Mouse (Mus musculus) NIH3T3 (cell line): Measurements from ENCODE around the gene Sec63.

Experiments
- DNase-seq: peaks from one replicate; pipeline ENCODE4 v3.0.0-alpha.2; 2012; ENCODE audit warnings: low read depth

Gene Sec63

DNA sequence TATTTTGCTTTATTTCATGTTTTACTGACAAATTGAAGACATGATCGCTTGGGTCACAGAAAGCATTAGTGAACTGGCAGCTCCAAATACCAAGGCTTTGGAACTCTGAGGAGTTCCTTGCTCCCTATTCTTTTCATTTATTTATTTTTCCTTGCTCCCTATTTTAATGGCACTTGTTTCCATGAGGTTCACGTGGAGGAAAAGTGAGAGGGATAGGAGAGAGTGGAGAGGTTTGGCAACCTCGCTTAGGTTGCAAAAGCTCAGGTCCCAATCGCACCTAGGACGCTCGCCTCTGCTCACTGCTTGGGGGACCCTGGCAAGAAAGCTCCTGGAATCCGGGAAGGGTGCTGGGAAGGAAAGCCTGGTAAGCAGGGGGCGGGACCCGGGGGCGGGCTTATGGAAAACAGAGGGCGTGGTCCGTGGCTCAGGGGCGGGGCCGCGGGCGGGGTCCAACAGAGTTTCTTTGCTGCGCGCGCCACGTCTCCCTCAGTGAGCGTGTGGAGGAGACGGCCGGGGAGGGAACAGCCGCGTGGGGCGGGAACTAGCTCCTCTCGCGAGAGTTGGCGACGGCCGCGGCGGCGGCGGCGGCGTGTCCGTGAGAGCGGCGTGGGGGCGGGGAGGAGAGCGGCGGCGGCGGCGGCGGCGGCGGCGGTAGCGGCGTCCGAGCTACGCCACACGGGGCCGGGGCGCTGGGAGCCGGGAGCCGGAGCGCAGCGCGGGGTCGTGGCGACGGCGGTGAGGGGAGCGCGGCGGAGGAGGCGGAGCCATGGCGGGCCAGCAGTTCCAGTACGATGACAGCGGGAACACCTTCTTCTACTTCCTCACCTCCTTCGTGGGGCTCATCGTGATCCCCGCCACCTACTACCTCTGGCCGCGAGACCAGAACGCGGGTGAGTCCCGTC lies at the start of gene Sec63:
Sec63 (plus strand) TSS at position 498 of the 902 bp plus-strand sequence.
- peak; percentile 99 for DNase-seq

DNA sequence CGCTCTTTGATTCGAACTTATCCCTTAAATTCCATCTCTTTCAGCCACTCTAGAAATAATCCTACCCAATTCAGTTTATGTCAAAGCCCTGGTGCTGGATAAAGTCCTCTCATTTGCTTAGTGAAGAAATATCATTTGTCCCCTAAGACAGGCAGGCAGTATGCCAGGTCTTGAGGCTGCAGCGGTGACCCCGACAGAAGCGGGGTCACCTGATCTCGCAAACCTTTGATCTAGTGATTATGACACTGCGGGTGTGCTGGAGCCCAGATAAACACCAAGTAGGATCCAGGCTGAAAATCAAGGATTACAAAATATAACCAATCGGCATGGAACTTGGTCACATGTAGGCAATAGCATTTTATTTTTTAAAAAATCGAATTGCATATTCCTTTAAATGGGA lies 46.6 kb upstream of the Sec63 start:
- no peak for DNase-seq

DNA sequence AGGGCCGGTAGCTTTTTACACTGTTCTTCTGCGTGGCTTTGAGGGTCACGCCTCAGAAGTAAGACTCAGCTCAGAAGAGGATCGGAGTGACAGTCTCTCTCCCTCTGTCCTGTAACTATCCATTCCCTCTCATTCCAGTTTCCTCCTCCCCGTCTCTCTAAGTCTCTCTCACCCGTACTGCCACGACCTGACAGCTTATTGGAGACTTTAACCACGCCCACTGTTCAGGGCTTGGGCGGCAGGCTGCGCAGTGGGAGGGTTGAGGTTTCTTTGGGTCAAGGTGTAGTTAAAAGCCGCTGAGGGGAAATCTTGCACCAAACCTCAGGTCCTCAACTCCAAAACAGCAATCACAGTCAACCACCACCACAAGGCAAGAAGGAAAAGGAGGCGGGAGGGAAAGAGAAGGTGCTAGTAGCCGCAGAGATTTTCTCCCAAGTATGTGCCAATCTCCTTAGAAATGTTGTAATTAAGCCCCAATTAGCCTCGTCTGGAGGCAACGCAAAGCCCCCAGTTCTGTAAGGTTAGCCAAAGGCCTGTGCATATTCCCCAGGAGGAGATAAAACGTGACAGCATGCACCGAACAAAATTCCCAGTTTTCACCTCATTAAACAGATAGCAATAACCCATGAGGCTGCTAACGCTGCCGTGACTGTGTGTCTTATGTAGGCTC lies 45.8 kb upstream of the Sec63 start:
- DNase-seq, result no peak

DNA sequence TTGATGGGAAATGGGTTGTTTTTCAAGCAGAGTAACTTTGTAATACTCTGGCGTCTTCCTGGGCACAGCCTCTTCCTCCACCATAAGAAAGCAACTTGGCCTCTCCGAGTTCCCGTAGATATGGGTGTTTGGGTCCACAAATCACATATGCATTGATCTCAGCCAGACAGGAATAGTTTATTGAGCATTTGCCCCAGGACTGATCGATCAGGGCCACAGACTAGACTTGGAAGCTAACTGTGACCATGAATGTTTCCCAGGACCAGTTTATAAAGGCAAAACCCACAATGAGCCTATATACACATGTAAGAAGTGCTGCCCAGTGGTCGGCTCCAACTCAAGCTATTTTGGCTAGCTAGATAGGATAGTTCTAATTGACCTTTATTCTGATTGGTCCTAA lies 39.2 kb upstream of the Sec63 start:
- no peak for DNase-seq

DNA sequence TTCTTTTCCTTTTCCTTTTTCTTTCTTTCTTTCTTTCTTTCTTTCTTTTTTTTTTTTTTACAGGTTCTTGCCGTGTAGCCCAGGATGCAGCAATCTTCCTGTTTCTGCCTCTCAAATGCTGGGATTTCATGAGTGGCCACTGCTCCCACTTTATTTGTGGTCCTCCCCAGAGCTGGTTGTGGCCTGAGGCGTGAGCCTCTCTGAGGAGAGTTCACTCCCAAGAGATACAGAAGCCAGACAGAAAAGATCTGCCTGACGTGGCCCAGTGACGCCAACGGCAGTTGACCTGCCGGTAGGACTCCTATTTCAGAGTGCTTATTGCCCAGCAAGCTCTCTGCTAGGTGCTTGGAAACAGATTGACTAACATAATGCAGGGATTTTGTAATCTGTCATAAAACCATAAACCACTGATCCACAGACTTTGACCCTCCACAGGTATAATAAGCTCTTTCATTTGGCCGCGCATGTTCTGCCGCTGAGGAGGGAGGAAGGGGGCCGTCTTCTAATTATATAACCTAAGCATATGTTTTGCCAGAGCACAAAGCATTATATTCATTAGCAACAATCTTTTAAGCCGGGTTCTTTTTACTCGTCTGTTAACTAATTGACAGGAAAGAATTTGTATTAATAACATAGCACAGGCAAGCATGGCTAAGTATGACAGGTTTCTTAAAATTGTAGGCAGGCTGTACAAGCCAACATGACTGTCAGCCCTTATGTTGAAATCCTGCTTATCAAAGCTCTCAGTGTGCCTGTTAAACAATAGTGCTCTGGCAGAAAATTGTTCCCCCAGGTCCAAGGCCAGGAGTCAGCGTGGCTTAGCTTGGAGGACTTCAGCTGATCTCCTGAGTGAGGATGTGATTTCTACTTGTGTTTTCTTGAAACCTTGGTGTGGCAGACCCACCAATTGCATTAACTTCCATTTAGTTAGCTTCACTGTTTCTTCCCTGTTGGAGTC lies 37.7 kb upstream of the Sec63 start:
- no peak for DNase-seq

DNA sequence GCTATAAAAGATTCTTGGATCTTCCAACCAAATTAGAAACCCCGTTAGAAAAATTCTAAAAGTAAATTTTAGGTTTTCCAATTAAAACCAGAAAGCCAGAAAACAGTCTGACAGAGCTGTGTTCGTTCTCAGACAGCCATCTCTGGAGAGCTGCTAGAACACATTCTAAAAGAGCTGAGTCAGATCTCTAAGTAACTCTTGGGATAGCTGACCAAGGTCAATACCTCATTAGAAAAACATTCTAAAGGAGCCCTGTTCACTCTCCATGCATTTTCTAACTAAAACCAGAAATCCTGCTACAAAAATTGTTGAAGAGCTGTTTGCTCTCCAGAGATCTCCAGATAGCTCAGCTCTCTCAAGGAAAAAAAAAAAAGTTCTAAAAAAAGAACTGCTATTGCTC lies 31.7 kb upstream of the Sec63 start:
- DNase-seq, result peak; percentile 71

DNA sequence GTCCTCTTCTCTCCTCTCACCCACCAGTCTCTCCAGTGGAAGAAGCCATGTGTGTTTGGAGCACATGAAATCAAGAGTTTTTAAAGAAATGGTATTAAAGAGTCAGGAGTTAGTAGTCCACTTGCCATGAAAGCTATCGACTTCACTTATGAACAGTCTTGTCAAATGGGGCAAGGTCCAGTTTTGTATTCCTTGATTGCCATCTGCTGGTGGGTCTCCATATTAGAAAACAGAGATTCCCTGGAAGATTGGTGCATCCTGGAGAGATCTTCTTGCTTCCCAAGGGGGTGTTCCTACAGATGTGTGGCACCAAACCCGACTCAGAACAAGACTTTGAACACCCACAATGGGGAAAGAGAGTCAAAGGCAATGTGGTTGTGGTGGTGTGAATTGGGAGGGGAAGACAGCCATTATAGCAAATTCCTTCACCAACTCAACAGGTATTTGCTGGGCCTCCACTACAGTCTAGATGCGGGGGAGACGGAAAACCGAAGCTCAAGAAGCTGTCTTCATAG lies 26.7 kb upstream of the Sec63 start:
- peak; percentile 85 for DNase-seq

DNA sequence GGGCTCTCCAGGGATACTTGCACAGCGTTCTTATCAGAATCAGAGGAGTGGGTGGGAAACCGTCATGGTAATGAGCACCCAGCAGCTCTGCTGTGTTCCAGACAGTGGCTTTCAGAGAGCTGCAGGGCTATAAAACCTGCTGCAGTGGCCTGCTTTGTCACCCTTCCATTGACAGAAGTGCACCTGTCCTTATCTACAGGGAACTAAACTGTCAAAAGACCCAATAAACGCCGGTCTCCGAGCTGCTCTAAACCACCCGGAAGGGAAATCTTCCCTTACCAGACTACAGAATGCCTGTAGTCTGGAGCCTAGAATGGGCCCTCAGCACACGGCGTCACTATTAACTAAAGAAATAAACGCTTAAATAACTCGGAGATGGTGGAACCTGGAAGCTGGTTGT lies 9.5 kb upstream of the Sec63 start:
- no peak for DNase-seq

DNA sequence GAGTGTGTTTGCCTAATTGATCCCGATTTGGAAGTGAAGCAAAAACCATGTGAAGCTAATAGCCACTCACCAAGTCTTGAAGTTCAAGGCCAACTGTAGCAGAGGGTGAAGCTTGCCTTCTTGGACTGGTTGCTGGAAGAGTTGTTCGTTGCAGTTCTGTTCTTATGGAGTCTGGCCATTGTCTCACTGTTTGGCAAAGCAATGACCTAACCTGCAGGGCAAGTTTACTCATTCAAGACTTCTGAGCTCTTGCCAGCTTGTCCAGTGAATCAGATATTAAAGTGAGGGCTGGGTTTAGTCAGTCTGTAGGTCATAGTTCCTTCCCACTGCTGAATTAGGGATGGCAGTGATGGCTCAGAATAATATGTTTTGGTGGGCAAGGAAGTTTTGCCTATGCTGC lies 7.0 kb upstream of the Sec63 start:
- peak; percentile 80 for DNase-seq

DNA sequence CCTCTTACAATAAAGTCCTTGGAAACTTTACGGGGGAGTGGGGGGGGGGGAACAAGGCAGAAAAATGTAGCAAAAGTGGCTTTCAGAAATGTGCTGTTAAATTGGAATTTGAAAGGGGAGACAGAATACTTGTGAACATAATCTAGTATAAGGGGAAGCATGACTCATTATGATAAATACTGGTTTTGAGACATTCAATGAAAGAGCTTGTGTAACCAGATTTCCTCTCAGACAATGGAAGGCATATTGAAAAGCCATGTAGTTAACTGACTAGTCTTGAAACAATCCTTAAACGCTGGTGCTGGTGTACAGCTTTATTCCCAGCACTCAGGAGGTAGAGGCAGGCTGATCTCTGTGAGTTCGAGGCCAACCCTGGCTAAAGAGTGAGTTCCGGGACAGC lies 1.6 kb upstream of the Sec63 start:
- peak; percentile 63 for DNase-seq

DNA sequence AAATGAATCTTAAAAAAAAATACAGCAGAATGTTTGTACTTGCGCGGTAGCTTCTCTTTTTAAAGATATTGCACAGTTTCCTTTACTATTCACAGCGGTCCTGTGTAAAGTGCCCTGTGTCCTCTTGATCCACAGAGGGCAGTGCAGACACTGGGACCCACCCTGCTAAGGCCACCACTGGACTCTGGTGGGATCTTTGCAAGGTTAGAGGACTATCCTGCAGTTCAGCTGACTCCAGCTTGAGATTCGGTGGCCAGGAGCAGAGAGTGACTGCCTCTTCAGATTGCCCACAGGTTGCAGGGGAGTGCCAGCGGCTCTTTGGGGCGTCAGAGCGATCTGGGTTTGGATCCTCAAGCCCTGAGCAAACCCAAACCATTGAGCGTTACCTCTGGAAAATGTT lies 967 bp upstream of the Sec63 start:
- DNase-seq, result no peak

DNA sequence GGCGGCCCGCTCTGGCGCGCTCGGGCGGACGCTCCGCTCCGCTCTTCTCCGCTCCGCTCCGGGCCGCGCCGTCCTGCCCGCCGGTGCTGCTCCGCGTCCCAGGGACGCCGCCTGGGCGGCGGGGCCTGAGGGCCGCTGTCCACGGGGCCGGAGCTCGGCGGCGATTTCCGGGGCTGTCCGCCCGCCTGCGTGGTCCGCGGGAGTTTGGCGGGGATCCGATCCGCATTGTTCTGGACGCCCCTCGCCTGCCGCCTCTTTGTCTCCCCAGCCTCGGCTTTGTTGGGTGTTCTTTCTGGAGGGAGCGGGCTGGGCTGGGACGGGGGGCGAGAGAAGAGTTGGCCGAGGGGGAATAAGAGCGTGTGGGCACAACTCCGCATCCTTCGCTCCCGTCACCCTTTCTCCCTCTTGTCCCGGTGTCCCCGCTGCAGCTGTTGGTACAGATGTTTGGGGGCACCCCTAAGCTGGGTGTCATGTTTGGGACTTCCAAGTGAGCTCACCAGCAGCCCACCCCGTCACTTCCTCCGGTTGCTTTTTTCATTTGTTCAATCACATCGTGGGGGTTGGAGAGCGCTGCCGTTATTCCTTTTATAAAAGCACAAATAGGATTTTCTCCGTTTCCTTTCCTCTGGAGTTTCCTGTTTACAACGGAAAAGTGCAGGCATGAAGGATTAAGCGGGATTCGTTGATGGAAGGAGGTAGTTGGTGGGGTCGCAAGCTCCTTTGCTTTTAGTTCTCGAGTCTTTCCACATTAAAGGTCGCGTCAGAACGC lies 789 bp downstream of the Sec63 start:
- DNase-seq, result peak; percentile 65

DNA sequence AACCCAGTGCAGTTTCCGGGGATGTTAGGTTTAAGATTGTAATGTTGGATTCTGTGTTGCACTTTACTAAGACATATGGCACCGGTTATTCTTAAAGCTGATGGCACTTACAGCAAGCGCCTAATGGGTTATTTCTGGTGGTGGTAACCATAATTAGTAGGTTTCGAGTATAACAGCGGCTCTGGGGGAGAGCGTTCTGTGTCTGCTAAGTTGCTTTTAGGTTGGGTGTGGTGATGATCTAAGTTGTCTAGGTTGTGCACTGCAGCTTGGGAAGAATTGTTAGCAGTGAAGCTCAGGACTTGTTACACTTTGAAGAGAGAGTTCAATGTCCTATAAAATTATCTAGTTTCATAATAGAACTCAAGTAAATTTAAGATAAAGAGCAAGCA lies 1.4 kb downstream of the Sec63 start:
- DNase-seq, result no peak

DNA sequence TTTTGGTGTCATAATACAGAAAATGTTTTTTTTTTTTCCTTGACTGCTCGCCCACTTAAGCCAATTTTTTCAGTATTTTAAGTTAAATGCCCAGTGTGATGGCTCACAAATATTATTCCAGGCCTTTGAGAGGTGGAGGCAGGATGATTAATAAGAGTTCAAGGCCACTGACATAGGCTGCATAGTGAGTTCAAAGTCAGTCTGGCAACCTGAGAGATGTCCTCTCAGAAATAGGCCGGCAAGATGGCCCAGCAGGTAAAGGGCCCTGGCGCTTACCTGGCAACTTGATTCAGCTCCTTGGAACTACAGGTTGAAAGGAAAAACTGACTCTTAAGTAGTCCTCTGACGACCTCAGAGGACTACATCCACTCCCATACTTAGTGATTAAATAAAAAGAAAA lies 1.9 kb downstream of the Sec63 start:
- no peak for DNase-seq

DNA sequence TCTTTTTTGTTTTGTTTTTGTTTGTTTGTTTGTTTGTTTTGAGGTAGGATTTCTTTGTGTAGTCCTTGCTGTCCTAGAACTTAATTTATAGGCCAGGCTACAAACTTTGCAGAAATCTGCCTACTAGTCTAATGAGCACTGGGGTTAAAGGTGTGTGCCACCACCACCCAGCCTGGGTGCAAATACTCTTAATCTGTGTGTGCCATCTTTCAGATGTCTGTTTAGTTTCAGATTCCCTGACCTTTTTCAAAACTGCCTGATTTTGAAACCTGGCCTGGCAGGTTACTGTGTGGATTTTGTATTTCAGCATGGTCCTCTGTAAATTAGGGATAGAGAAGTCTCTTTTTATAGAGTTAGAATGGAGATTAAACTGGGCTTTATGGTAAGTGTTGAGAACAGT lies 4.0 kb downstream of the Sec63 start:
- no peak for DNase-seq

DNA sequence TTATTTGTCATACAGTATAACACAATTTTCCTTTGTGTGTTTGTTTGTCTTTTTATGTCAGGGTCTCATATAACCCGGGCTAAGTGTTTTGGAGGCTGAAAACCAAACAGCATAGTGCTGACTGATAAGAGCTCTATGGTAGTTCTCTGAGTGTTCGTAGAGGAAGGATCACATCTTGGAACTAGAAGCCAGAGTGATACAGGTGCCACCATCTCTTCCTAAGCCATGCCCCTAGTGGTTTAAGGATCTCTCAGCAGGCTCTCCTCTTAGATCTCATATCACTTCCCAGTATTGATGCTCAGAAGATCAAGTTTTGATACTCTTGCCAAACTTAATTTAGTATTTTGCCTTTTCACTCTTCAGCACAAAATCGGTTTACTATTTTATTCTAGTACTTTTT lies 14.2 kb downstream of the Sec63 start:
- DNase-seq, result no peak

DNA sequence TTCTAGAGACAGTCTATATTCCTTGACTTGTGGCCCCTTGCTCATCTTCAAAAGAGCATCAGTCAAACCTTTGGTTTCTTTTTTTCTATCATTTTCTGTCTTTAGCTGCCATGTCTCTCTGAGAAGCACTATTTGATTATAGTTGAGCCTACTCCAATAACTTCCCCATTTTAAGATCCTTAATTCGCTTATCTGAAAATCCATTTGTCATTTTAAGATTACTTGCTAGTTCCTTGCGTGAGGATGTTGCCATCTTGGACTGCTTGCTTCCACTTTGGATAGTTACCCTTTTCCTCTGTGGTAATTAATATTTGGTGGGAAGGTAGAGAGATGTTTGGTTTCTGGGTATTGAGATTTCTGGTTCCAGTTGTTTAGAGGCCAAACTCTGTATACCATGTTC lies 19.5 kb downstream of the Sec63 start:
- no peak for DNase-seq

DNA sequence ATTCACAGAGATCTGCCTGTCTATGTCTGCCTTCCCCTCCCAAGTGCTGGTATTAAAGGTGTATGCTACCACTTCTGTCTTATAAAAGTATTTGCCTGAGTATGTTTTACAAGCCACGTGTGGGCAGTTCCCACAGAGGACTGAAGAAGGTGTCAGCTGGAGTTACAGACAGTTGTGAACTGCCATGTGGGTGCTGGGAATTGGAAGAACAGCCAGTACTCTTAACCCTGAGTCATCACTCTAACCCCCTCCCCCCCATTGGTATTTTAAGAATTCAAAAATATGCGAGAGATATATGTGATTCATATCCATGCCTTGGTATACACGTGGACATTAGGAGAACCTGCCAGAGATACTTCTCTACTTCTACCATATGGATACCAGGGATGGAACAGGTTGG lies 20.4 kb downstream of the Sec63 start:
- DNase-seq, result peak; percentile 70

DNA sequence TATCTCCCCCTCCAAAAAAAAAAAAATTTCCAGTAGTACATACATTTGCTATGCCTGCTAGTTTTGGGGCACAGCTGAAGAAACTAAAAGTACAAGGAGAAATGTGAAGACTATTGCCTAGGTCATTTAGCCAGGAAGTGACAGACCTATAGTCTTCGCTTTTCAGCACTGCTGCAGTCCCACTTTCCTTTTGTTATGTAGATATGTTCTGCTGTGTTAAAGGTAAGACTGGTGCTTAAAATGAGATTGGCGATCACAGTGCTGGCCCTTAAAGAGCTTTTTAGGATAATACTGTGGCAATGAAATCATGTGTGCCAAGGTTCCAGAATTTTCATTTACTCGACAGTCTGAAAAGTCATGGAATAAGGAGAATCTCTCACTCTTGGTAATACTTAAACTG lies 39.6 kb downstream of the Sec63 start:
- no peak for DNase-seq

DNA sequence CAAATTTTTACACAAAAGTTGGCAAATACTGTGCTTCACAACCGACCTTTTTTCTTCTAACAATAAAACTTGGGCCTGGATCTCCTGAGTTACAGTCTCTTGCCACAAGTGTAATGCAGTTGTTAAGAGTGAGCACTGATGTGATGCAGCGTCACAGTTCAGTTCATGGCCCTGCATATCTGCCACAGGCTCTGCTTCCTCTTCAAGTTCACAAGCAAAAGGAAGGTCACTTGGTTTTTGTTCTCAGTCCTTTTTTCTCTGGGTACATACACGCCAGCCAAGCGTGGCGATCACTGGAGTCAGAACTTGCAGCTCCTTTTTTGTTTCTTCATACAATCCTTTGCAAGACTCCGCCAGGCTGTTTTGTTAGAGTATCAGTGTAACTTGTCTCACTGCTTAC lies 64.6 kb downstream of the Sec63 start:
- DNase-seq, result no peak

DNA sequence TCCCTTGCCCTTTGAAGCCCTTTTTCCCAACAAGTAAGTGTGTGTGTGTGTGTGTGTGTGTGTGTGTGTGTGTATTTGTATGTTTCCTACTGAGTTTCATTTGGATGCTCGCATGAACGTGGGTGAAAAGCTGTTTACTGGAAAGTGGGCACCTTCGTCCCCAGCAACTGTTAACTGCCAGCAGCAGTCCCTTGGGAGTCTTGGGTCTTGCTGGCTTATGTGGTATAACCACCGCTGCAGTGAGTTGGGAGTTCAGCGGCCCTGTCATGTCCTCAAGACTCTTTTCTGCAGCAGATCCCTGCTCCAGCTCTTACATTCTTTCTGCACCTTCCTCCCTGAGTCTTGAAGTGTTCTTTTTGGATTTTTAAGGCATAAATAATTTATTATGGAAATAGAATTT lies 65.9 kb downstream of the Sec63 start:
- DNase-seq, result no peak

DNA sequence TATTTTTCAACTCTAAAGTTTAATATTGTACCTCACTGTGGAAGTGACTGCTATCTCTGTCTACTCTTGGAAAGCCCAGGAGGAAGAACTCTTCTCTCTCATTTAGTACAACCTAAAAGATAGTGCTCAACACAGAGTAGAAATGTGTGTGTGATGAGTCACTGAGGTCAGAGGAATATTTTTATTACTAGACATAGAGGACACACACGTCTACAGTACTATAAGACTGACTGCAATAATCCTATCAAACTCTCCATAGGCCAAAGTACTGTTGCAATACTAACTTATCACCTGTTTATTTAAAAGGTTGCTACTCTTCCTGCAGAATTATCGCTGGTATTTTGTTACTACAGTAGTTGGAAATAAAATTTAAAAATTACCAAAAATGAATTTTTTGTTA lies 68.7 kb downstream of the Sec63 start:
- DNase-seq, result no peak
